In genomic region chr11:23201701-23202449, GRCm38 (mm10) we compare ENCODE assay signal across 25 mouse cellular contexts. TPM values are rescaled to one million over a fixed set of nuclear protein-coding genes. Genes with fewer than 3 reads are reported as not detected.
DNase-seq lines count a peak whose midpoint lies in the region; ATAC-seq and TF ChIP-seq lines count a peak whose summit lies in the region.
"Had no signal": no experiment of that assay in that cellular context is flagged by ENCODE, and none has a peak within 500 bp of the region (broad histone marks: within the 10 kb centered on the region; RNA-seq: fewer than 3 reads in every experiment).

No protein-coding gene starts in this region.

- no peak for TF ChIP-seq CTCF in brain, embryonic 14.5 days (IDR thresholded peaks at IDR 0.05; ENCODE audit: borderline replicate concordance, extremely low read depth, insufficient read depth, insufficient read length)
- TF ChIP-seq CTCF in forebrain, postnatal 0 days (IDR thresholded peaks at IDR 0.05; ENCODE audit: low read depth), result no peak

- WGBS in forebrain, embryonic 14.5 days, result 54% methylated on average over 9 of the region's 9 CpGs
- WGBS in forebrain, embryonic 11.5 days, result 85% methylated on average over 9 of the region's 9 CpGs
- 47% methylated on average over 9 of the region's 9 CpGs for whole genome bisulfite sequencing in forebrain, postnatal 0 days

- no peak overlapping the region for H3K27ac ChIP-seq in forebrain, embryonic 14.5 days (ENCODE audit: low read depth, low read length)
- H3K27ac ChIP-seq in forebrain, embryonic 11.5 days (ENCODE audit: low read depth, low read length), result no peak overlapping the region
- H3K27ac ChIP-seq in forebrain, postnatal 0 days (ENCODE audit: low read depth, low read length), result no peak overlapping the region
- H3K27ac ChIP-seq: heart, embryonic 10.5 days; hindbrain, embryonic 15.5 days; intestine, embryonic 15.5 days; liver, embryonic 14.5 days had no signal

- H3K27me3 ChIP-seq in forebrain, embryonic 14.5 days (replicated peaks; ENCODE audit: control insufficient read depth, insufficient read depth, low read length), result no peaks in the 10 kb centered on the region
- no peaks in the 10 kb centered on the region for H3K27me3 ChIP-seq in forebrain, embryonic 11.5 days (ENCODE audit: control insufficient read depth, insufficient read depth, low read length)
- no peaks in the 10 kb centered on the region for H3K27me3 ChIP-seq in forebrain, postnatal 0 days (ENCODE audit: insufficient read depth, low read length)
- H3K27me3 ChIP-seq: CH12.LX; hindbrain, embryonic 15.5 days; intestine, embryonic 15.5 days had no signal

- no peak overlapping the region for H3K9ac ChIP-seq in forebrain, embryonic 14.5 days (ENCODE audit: low read length)
- no peak overlapping the region for H3K9ac ChIP-seq in forebrain, embryonic 11.5 days (ENCODE audit: low read length)
- H3K9ac ChIP-seq in forebrain, postnatal 0 days, result no peak overlapping the region
- H3K9ac ChIP-seq: hindbrain, embryonic 15.5 days; intestine, embryonic 15.5 days; liver, embryonic 14.5 days; lung, embryonic 14.5 days had no signal

- H3K4me3 ChIP-seq in forebrain, embryonic 14.5 days (ENCODE audit: low read depth, low read length), result no peak overlapping the region
- H3K4me3 ChIP-seq in forebrain, embryonic 11.5 days (ENCODE audit: low read depth, low read length), result no peak overlapping the region
- H3K4me3 ChIP-seq in forebrain, postnatal 0 days (ENCODE audit: low read depth, low read length), result no peak overlapping the region
- H3K4me3 ChIP-seq: heart, embryonic 10.5 days; hindbrain, embryonic 15.5 days; intestine, embryonic 15.5 days had no signal

- ATAC-seq in forebrain, embryonic 14.5 days, result peak; percentile 68; the same call in 1 of the 2 replicates
- no peak for ATAC-seq in forebrain, embryonic 11.5 days (replicated peaks; ENCODE audit: low FRiP score)
- peak; percentile 96 for ATAC-seq in forebrain, postnatal 0 days
- ATAC-seq in erythroid progenitor cell, adult 5-6 weeks (replicated peaks; ENCODE audit: low FRiP score, poor library complexity, severe bottlenecking), result no peak
- ATAC-seq: intestine, embryonic 15.5 days; Patski had no signal

- H3K9me3 ChIP-seq in forebrain, embryonic 14.5 days (replicated peaks; ENCODE audit: control insufficient read depth, low read length), result no peaks in the 10 kb centered on the region
- no peaks in the 10 kb centered on the region for H3K9me3 ChIP-seq in forebrain, embryonic 11.5 days (ENCODE audit: control insufficient read depth, low read length)
- H3K9me3 ChIP-seq in forebrain, postnatal 0 days (ENCODE audit: low read length), result no peaks in the 10 kb centered on the region
- H3K9me3 ChIP-seq: G1E; heart, embryonic 10.5 days; hindbrain, embryonic 15.5 days; intestine, embryonic 15.5 days had no signal

- DNase-seq in forebrain, embryonic 14.5 days (ENCODE audit: low spot score), result peak; percentile 34
- no peak for DNase-seq in forebrain, embryonic 11.5 days (ENCODE audit: low spot score)
- peak; percentile 4 to 12 for DNase-seq in layer of hippocampus, postnatal 14 days (ENCODE audit: low spot score in 2 of 2)
- no peak for DNase-seq in layer of hippocampus, postnatal 36 days
- DNase-seq in brain, embryonic 14.5 days (ENCODE audit: low read depth), result peak; percentile 66
- DNase-seq in forebrain, postnatal 0 days, result peak; percentile 36
- DNase-seq: B cell, adult 2 months; cerebellum, adult 2 months; heart, postnatal 4 days; kidney, adult 8-10 months; kidney, postnatal 10 days; layer of hippocampus, adult 9-11 months; lung, embryonic 14.5 days; midbrain, embryonic 14.5 days; right cerebral cortex, postnatal 25 days; spleen, adult 18-20 months; thymus, postnatal 4 days had no signal

- no peak overlapping the region for H3K4me2 ChIP-seq in forebrain, embryonic 14.5 days (ENCODE audit: low read length)
- no peak overlapping the region for H3K4me2 ChIP-seq in forebrain, embryonic 11.5 days (ENCODE audit: low read depth, low read length, severe bottlenecking)
- H3K4me2 ChIP-seq in forebrain, postnatal 0 days (ENCODE audit: low read depth), result no peak overlapping the region
- H3K4me2 ChIP-seq: hindbrain, embryonic 15.5 days; intestine, embryonic 15.5 days; lung, embryonic 14.5 days had no signal

- no peaks in the 10 kb centered on the region for H3K36me3 ChIP-seq in forebrain, embryonic 14.5 days (ENCODE audit: control insufficient read depth, insufficient read depth, low read length)
- H3K36me3 ChIP-seq in forebrain, embryonic 11.5 days (ENCODE audit: control insufficient read depth, insufficient read depth, low read length), result no peaks in the 10 kb centered on the region
- no peaks in the 10 kb centered on the region for H3K36me3 ChIP-seq in forebrain, postnatal 0 days (ENCODE audit: insufficient read depth)
- H3K36me3 ChIP-seq: G1E; heart, embryonic 10.5 days; hindbrain, embryonic 15.5 days; intestine, embryonic 15.5 days had no signal

- H3K4me1 ChIP-seq in forebrain, embryonic 14.5 days (ENCODE audit: control insufficient read depth, insufficient read depth, low read length), result no peaks in the 10 kb centered on the region
- H3K4me1 ChIP-seq in forebrain, embryonic 11.5 days (replicated peaks; ENCODE audit: control insufficient read depth, insufficient read depth, low read length), result no peaks in the 10 kb centered on the region
- no peaks in the 10 kb centered on the region for H3K4me1 ChIP-seq in forebrain, postnatal 0 days (ENCODE audit: insufficient read depth)
- H3K4me1 ChIP-seq: heart, embryonic 10.5 days; hindbrain, embryonic 15.5 days; intestine, embryonic 15.5 days had no signal

- TF ChIP-seq POLR2A in brain, embryonic 14.5 days (IDR thresholded peaks at IDR 0.05; ENCODE audit: borderline replicate concordance, extremely low read depth, insufficient read depth, insufficient read length, poor library complexity, severe bottlenecking), result no peak

RNA-seq across cellular contexts. Expression of gene Xpo1, which starts 54.0 kb away (rescaled TPM):
- polyA plus RNA-seq in forebrain, embryonic 14.5 days (2014; fragmentation: Nextera tagmentation; extraction: Ambion mirVana), result 94.5 and 114 TPM in 2 replicates
- polyA plus RNA-seq in forebrain, embryonic 11.5 days (2014; fragmentation: Nextera tagmentation; extraction: Ambion mirVana), result 176 and 187 TPM in 2 replicates
- total RNA-seq in layer of hippocampus, postnatal 14 days (2021), result 10 to 100 TPM; 68.2 to 68.8 TPM
- total RNA-seq in layer of hippocampus, postnatal 36 days (2021), result 10 to 100 TPM; 72.4 to 75.6 TPM
- polyA plus RNA-seq in brain, embryonic 14.5 days (2012; rRNA removed), result 92.0 and 98.5 TPM in 2 replicates
- total RNA-seq in forebrain, postnatal 0 days (2014; rRNA removed), result 83.3 and 103 TPM in 2 replicates
- polyA plus RNA-seq in forebrain, postnatal 0 days (2015; fragmentation: Nextera tagmentation; extraction: Ambion mirVana), result 29.5 and 42.3 TPM in 2 replicates
- 111 and 145 TPM in 2 replicates for total RNA-seq in erythroid progenitor cell, adult 5-6 weeks (2015; ENCODE audit: low replicate concordance)
- total RNA-seq in erythroid progenitor cell, adult 5-6 weeks (2017; ENCODE audit: low replicate concordance), result 324 and 351 TPM in 2 replicates

Comparison
In these comparisons a context has a peak if more than half of its experiments do, and no peak if none do; other contexts are left out.
1. ATAC-seq: peak in forebrain, embryonic 14.5 days (single experiment) and forebrain, postnatal 0 days (single experiment); none in forebrain, embryonic 11.5 days (single experiment) and erythroid progenitor cell, adult 5-6 weeks (single experiment).
2. DNase-seq: peak in forebrain, embryonic 14.5 days (single experiment), layer of hippocampus, postnatal 14 days (2 of 2), brain, embryonic 14.5 days (single experiment) and forebrain, postnatal 0 days (single experiment); none in forebrain, embryonic 11.5 days (single experiment) and layer of hippocampus, postnatal 36 days (0 of 2).